Mouse (Mus musculus) embryonic facial prominence, embryonic 14.5 days (tissue): Measurements from ENCODE around the gene Coro1c. TPM values are rescaled to one million over a fixed set of nuclear protein-coding genes. Genes with fewer than 3 reads are reported as not detected.

ENCODE experiments used
- ATAC-seq: fragments of 200-750 bp; cut with Nextera tagmentation; 2 replicates; pipeline ENCODE4 v1.8.0; 2017; ENCODE audit warnings: low read depth, moderate number of reproducible peaks, moderate TSS enrichment
- DNase-seq: peaks from one replicate; pipeline ENCODE4 v3.0.0-alpha.2; 2015; ENCODE audit warnings: low spot score
- H3K27ac ChIP-seq: fragments of 300-500 bp; sonication (generic); replicated peaks from 2 replicates; pipeline ENCODE4 v1.5.1; 2014; ENCODE audit warnings: low read depth, mild to moderate bottlenecking, low read length, moderate library complexity
- H3K27me3 ChIP-seq: fragments of 300-500 bp; sonication (generic); replicated peaks from 2 replicates; pipeline ENCODE4 v1.6.1; 2014; ENCODE audit warnings: low read length; ENCODE audit not compliant: control insufficient read depth, insufficient read depth
- H3K36me3 ChIP-seq: fragments of 300-500 bp; sonication (generic); 2 replicates; pipeline ENCODE4 v1.6.1; 2014; ENCODE audit warnings: low read length, mixed read lengths; ENCODE audit not compliant: control insufficient read depth, insufficient read depth
- H3K4me1 ChIP-seq: fragments of 300-500 bp; sonication (generic); 2 replicates; pipeline ENCODE4 v1.6.1; 2014; ENCODE audit warnings: antibody characterized with exemption, low read length; ENCODE audit not compliant: control insufficient read depth, insufficient read depth
- H3K4me2 ChIP-seq: fragments of 300-500 bp; sonication (generic); 2 replicates; pipeline ENCODE4 v1.6.1; 2014; ENCODE audit warnings: low read depth, mild to moderate bottlenecking, low read length, moderate library complexity, mixed read lengths
- H3K4me3 ChIP-seq: fragments of 300-500 bp; sonication (generic); 2 replicates; pipeline ENCODE4 v1.5.1; 2014; ENCODE audit warnings: low read depth, mild to moderate bottlenecking, low read length
- H3K9ac ChIP-seq: fragments of 300-500 bp; sonication (generic); 2 replicates; pipeline ENCODE4 v1.6.1; 2014; ENCODE audit warnings: low read depth, mild to moderate bottlenecking, low read length, moderate library complexity, mixed read lengths
- H3K9me3 ChIP-seq: fragments of 300-500 bp; sonication (generic); 2 replicates; pipeline ENCODE4 v1.6.1; 2016; ENCODE audit warnings: low read length; ENCODE audit not compliant: control insufficient read depth
- WGBS: fragments of 180-500 bp; shearing (Covaris S2); extraction: QIAGEN DNeasy Blood & Tissue Kit; methylation state at CpG from one replicate; pipeline ENCODE4 v1.1.7; 2014; 5-methylcytosine and 5-hydroxymethylcytosine counted together
- polyA plus RNA-seq: library from polyadenylated mRNA; unstranded; fragments of >200 nt; fragmentation: Nextera tagmentation; extraction: Ambion mirVana; gene quantifications from 2 replicates; pipeline ENCODE4 v1.2.1, GENCODE M21; 2014

Coro1c gene
- polyA plus RNA-seq, 1 experiment from 2014 or later = 96.9 TPM

DNA sequence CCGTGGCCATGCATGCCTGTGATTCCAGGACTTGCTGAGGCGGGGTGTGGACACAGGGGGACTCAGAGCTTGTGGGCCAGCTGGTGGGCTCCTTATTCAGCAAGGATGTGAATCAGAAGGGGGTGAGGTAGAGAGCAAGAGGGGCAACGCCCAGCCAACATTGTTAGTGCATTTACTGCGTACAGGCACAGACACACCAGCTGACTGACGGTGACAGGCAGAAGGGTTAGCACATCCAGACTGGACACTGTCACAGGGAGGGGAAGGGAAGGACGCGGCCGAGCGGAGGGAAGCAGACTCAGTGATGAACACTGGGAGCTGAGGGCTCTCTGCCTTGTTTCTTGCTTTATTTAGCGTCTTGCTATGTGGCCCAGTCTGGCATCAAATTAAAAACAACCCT lies 55.0 kb downstream of the Coro1c start:
- Histone ChIP-seq H3K4me1 (peaks cover 12% of the 10 kb centered on the region; the same call in 1 of the 2 replicates), H3K9me3 (no peaks in the 10 kb centered on the region), H3K36me3 (peaks cover 36% of the 10 kb centered on the region), H3K4me3 (no peak overlapping the region), H3K4me2 (no peak overlapping the region), H3K27me3 (no peaks in the 10 kb centered on the region), H3K9ac (no peak overlapping the region), H3K27ac (no peak overlapping the region)
- 85% methylated on average over 10 of the region's 10 CpGs for WGBS
- ATAC-seq (no peak), DNase-seq (no peak)

DNA sequence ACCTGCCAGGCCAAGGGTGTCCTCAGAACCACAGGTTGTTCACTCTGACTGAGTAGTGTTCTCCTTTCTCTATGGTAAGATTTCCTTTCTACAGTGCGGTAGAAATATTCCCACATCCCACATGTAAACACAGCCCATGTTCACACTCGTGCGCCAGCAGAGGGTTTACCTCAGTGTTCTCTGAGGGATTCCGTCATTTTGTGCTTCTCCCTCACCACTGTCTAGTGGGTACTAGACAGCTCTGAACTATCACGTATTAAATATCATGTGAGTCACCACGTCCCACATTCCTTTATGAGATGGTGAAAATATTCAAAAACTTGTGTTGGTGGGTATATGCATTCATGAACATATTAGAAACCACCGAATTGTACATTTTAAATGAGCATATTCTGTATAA lies 56.1 kb downstream of the Coro1c start:
- Histone ChIP-seq H3K4me2 (no peak overlapping the region), H3K27ac (no peak overlapping the region), H3K9ac (no peak overlapping the region), H3K9me3 (no peaks in the 10 kb centered on the region), H3K4me3 (no peak overlapping the region), H3K27me3 (no peaks in the 10 kb centered on the region), H3K36me3 (peaks cover 43% of the 10 kb centered on the region), H3K4me1 (peaks cover 12% of the 10 kb centered on the region; the same call in 1 of the 2 replicates)
- DNase-seq (no peak), ATAC-seq (no peak)
- 85% methylated on average over 7 of the region's 7 CpGs for WGBS

DNA sequence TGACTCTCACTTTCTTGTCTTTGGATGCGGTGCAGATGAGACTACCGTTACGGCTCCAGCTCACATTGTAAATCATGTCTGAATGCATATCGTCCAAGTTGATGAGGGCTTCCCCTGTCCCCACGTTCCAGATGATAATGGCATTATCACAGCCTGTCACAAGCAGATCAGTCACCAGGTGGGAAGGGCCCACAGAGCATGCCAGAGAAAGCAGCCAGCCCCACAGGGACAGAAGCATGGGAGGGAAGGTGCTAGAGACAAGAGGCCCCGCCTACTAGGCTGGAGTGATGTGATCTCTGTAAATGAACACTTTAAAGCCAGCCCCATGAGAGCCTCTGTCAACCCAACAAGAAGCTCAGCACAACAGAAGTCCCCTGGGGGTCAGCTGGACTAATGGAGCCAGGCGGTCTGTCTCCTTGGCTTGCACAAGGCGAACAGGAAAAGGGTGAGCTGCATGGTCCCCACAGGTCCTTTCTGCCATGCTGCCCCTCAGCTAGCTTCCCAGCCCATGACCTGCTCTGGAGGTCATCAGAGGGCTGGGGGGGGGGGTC lies 57.8 kb downstream of the Coro1c start:
- no peak overlapping the region for H3K4me2 ChIP-seq
- WGBS = 85% methylated on average over 8 of the region's 8 CpGs
- no peaks in the 10 kb centered on the region for H3K9me3 ChIP-seq
- no peak for ATAC-seq
- H3K4me1 ChIP-seq = no peaks in the 10 kb centered on the region
- no peak overlapping the region for H3K4me3 ChIP-seq
- H3K36me3 ChIP-seq = peaks cover 60% of the 10 kb centered on the region
- no peak overlapping the region for H3K27ac ChIP-seq
- no peak overlapping the region for H3K9ac ChIP-seq
- DNase-seq = no peak
- H3K27me3 ChIP-seq = no peaks in the 10 kb centered on the region

DNA sequence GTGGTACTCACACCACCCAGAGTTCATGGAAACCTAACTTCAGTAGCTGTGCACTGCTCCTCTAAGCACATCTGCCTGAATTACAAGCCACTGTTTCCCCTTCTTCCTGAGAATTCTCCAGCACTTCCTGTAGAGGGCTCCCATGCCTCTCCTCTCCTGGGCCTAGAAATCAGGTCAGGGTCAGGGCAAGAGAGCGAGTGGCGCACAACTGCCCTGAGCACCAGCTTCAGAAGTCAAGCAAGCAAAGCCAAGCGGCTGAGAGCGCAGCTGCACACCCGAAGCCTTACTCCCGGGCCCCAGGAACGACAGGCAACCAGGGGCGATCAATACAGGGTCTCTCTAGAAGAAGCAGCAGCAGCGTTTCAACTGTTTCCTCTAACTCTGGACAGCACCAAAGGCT lies 60.9 kb downstream of the Coro1c start:
- Histone ChIP-seq H3K27ac (no peak overlapping the region), H3K4me2 (no peak overlapping the region), H3K9me3 (no peaks in the 10 kb centered on the region), H3K27me3 (no peaks in the 10 kb centered on the region), H3K36me3 (peaks cover 82% of the 10 kb centered on the region), H3K4me3 (no peak overlapping the region), H3K9ac (no peak overlapping the region), H3K4me1 (no peaks in the 10 kb centered on the region)
- WGBS = 79% methylated on average over 9 of the region's 9 CpGs
- ATAC-seq (no peak), DNase-seq (no peak)

DNA sequence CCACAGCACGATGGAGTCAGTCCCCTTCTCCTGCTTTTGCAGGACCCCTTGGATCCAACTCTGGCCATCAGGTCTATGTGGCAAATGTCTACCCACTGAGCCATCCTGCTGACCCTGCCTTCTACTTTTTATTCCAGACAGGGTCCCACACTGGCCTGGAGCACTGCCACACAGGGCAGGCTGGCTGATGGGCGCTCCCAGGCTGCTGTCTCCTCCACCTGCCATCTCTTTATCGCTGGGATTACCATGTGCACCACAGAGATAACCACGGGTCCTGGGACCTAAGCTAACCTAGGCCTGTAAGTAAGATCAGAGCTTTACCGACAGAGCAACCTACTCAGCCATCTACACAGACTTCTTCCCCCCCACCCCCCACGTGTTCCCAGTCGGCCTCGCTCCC lies 61.9 kb downstream of the Coro1c start:
- H3K9ac ChIP-seq = no peak overlapping the region
- ATAC-seq (no peak), DNase-seq (no peak)
- no peaks in the 10 kb centered on the region for H3K27me3 ChIP-seq
- no peaks in the 10 kb centered on the region for H3K4me1 ChIP-seq
- no peak overlapping the region for H3K4me2 ChIP-seq
- H3K4me3 ChIP-seq = no peak overlapping the region
- H3K9me3 ChIP-seq = no peaks in the 10 kb centered on the region
- H3K36me3 ChIP-seq = peaks cover 84% of the 10 kb centered on the region
- no peak overlapping the region for H3K27ac ChIP-seq
- WGBS = 91% methylated on average over 8 of the region's 8 CpGs

DNA sequence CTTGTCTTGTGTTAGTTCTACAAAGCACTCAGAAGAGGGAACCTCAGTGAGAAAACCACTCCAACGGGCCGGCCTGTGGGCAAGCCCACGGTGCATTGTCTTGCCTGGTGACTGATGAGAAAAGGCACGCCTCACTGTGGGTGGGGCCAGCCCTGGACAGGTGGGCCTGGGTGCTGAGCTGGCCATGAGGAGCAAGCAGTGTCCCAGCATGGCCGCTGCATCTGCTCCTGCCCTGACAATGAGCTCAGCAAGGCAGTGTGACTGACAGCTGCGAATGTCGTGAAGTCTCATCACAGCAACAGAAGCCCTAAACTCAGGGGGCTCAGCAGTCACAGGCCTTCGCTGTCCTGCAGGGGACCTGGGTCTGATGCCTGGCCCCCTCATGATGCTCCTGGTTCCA lies 62.9 kb downstream of the Coro1c start:
- no peaks in the 10 kb centered on the region for H3K9me3 ChIP-seq
- H3K4me1 ChIP-seq = no peaks in the 10 kb centered on the region
- peaks cover 74% of the 10 kb centered on the region for H3K36me3 ChIP-seq
- 81% methylated on average over 8 of the region's 8 CpGs for WGBS
- ATAC-seq (no peak), DNase-seq (no peak)
- H3K4me2 ChIP-seq = no peak overlapping the region
- no peak overlapping the region for H3K9ac ChIP-seq
- no peak overlapping the region for H3K27ac ChIP-seq
- no peak overlapping the region for H3K4me3 ChIP-seq
- no peaks in the 10 kb centered on the region for H3K27me3 ChIP-seq

DNA sequence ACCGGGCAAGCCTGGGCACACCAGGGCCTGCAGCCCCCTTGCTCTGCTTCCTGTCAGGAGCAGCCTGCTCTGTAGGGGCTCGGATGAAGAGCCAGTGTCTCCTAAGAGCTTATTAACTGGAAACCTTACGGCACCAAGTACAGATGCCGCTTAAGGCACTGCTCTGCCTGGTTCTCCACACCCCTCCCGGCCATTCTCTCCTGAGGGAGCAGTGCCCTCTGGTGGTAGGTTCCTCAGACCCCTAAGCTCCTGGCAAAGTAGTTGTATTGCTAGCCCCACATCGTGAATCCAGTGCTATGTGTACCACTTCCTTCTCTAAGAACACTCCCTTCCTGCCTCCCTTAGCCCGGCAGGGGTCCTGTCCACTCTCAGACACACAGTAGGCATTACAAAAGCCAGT lies 63.8 kb downstream of the Coro1c start:
- Histone ChIP-seq H3K27me3 (no peaks in the 10 kb centered on the region), H3K4me1 (no peaks in the 10 kb centered on the region), H3K36me3 (peaks cover 65% of the 10 kb centered on the region), H3K9ac (no peak overlapping the region), H3K27ac (peak overlapping the region; percentile 55), H3K9me3 (no peaks in the 10 kb centered on the region), H3K4me2 (peak overlapping the region; percentile 32), H3K4me3 (no peak overlapping the region)
- ATAC-seq (peak; percentile 83), DNase-seq (peak; percentile 78)
- WGBS = 65% methylated on average over 5 of the region's 7 CpGs

DNA sequence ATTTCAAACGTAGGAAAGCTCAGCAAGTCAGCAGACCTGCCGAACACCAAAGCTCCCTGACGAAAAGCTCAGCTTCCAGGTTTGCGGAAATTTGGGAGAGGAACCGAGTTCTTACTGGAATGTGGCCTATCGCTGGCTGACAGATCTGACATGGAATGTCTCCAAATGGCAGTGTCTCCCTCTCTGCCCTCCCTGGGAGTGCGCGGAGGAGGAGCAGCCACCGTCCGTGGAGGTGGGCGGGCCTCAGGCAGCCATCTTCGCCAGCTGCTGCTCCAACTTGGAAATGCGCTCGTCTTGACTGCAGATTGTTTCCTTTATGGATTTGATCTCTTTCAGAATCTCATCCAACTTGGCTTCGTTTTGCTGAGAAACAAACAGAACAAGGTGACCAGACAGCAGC lies 64.5 kb downstream of the Coro1c start:
- no peaks in the 10 kb centered on the region for H3K27me3 ChIP-seq
- H3K36me3 ChIP-seq = peaks cover 59% of the 10 kb centered on the region
- DNase-seq = peak; percentile 38
- peak overlapping the region; percentile 32 for H3K4me2 ChIP-seq
- no peak overlapping the region for H3K4me3 ChIP-seq
- 69% methylated on average over 15 of the region's 15 CpGs for WGBS
- peak overlapping the region; percentile 55 for H3K27ac ChIP-seq
- ATAC-seq = no peak
- H3K4me1 ChIP-seq = no peaks in the 10 kb centered on the region
- no peak overlapping the region for H3K9ac ChIP-seq
- no peaks in the 10 kb centered on the region for H3K9me3 ChIP-seq

DNA sequence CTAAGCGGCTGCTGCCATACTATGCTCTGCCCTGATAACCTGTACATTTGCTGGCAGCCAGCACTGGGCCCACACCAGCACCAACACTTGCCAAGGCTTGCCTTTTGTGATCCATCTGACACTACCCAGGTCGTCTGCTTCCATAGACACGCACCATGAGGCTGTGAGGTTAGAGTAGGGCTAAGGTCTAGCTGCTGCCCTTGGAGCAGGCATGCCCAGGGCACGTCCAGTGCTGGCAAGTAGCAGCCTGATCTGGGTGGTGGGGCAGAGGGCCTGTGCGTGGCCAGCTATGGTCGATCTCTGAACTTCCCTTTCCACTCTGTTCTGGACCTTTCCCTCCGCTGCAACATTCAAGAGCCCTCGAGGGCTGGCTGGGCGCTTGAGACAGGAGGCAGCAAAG lies 65.7 kb downstream of the Coro1c start:
- DNase-seq = no peak
- Histone ChIP-seq H3K9me3 (no peaks in the 10 kb centered on the region), H3K36me3 (peaks cover 50% of the 10 kb centered on the region), H3K27ac (no peak overlapping the region), H3K4me1 (no peaks in the 10 kb centered on the region), H3K4me3 (no peak overlapping the region), H3K9ac (no peak overlapping the region; the same call in 1 of the 2 replicates), H3K27me3 (no peaks in the 10 kb centered on the region), H3K4me2 (no peak overlapping the region)
- 86% methylated on average over 9 of the region's 9 CpGs for WGBS
- no peak for ATAC-seq
